Mouse (Mus musculus) myocyte (in vitro differentiated cells): ENCODE data around the gene 1700074P13Rik. TPM values are rescaled to one million over a fixed set of nuclear protein-coding genes. Genes with fewer than 3 reads are reported as not detected.

ENCODE experiments used
- H3K27me3 ChIP-seq: one replicate; pipeline ENCODE4 v1.6.1; 2011; ENCODE audit not compliant: control insufficient read depth, insufficient read depth, insufficient read length
- H3K36me3 ChIP-seq: one replicate; pipeline ENCODE4 v1.6.1; 2011; ENCODE audit not compliant: control insufficient read depth, insufficient read depth
- H3K4me2 ChIP-seq: one replicate; pipeline ENCODE4 v1.6.1; 2011; ENCODE audit warnings: low read depth, control low read depth
- H3K4me3 ChIP-seq: one replicate; pipeline ENCODE4 v1.5.1; 2011; ENCODE audit warnings: mild to moderate bottlenecking, control low read depth, moderate library complexity
- H3K79me2 ChIP-seq: one replicate; pipeline ENCODE4 v1.6.1; 2011; ENCODE audit not compliant: control insufficient read depth, insufficient read depth
- H3ac ChIP-seq: one replicate; pipeline ENCODE4 v1.6.1; 2011; ENCODE audit not compliant: control insufficient read depth, insufficient read length
- CEBPB ChIP-seq: IDR thresholded peaks from 2 replicates; pipeline ENCODE4 v1.6.1; 2011; ENCODE audit warnings: mild to moderate bottlenecking, moderate library complexity; ENCODE audit not compliant: poor library complexity, insufficient read depth, severe bottlenecking
- E2F4 ChIP-seq: IDR thresholded peaks from one replicate; pipeline ENCODE4 v1.6.1; 2011; ENCODE audit warnings: mild to moderate bottlenecking, control low read depth, moderate library complexity; ENCODE audit not compliant: insufficient read depth
- MAX ChIP-seq: IDR thresholded peaks from one replicate; pipeline ENCODE4 v1.6.1; 2011; ENCODE audit warnings: low read depth, mild to moderate bottlenecking, control low read depth
- MYOD1 ChIP-seq, 3 experiments: IDR thresholded peaks; one replicate each; pipeline ENCODE4 v1.6.1; 2011; ENCODE audit warnings: control low read depth in 2 of 3, low read depth in 2 of 3, mild to moderate bottlenecking in 2 of 3, moderate library complexity in 1 of 3; ENCODE audit not compliant: insufficient read length in 2 of 3, control insufficient read depth in 1 of 3
- MYOG ChIP-seq, 3 experiments: IDR thresholded peaks; one replicate each; pipeline ENCODE4 v1.6.1; 2011; ENCODE audit warnings: control low read depth in 2 of 3, low read depth in 2 of 3, mild to moderate bottlenecking in 2 of 3; ENCODE audit not compliant: insufficient read length in 2 of 3, control insufficient read depth in 1 of 3, insufficient read depth in 1 of 3
- POLR2A ChIP-seq: IDR thresholded peaks from one replicate; pipeline ENCODE4 v1.6.1; 2011; ENCODE audit warnings: low read depth, mild to moderate bottlenecking, control low read depth, moderate library complexity; ENCODE audit not compliant: insufficient read length
- POLR2AphosphoS2 ChIP-seq: IDR thresholded peaks from one replicate; pipeline ENCODE4 v1.6.1; 2011; ENCODE audit warnings: low read depth, control low read depth; ENCODE audit not compliant: insufficient read length
- REST ChIP-seq: IDR thresholded peaks from one replicate; pipeline ENCODE4 v1.6.1; 2011; ENCODE audit warnings: mild to moderate bottlenecking, control low read depth, moderate library complexity; ENCODE audit not compliant: insufficient read depth, insufficient read length
- SRF ChIP-seq: IDR thresholded peaks from one replicate; pipeline ENCODE4 v1.6.1; 2011; ENCODE audit warnings: low read depth; ENCODE audit not compliant: control insufficient read depth, insufficient read length
- TCF12 ChIP-seq: IDR thresholded peaks from one replicate; pipeline ENCODE4 v1.6.1; 2011; ENCODE audit warnings: mild to moderate bottlenecking, control low read depth; ENCODE audit not compliant: poor library complexity, insufficient read depth, severe bottlenecking
- TCF3 ChIP-seq: IDR thresholded peaks from one replicate; pipeline ENCODE4 v1.6.1; 2011; ENCODE audit warnings: low read depth, control low read depth; ENCODE audit not compliant: insufficient read length
- USF1 ChIP-seq: IDR thresholded peaks from one replicate; pipeline ENCODE4 v1.6.1; 2011; ENCODE audit warnings: low read depth, mild to moderate bottlenecking, control low read depth, moderate library complexity
- polyA plus RNA-seq: library from polyadenylated mRNA; unstranded; fragments of >200 nt; fragmentation: generic; extraction: Trizol; gene quantifications from one replicate; pipeline ENCODE4 v1.2.1, GENCODE M21; 2012; ENCODE audit warnings: missing spikeins

The 1700074P13Rik gene
- polyA plus RNA-seq, 1 experiment = not detected

GRCm38 (mm10) chr6:40894716-40895115 is 45.6 kb downstream of the 1700074P13Rik start:
- H3ac ChIP-seq = no peak overlapping the region
- no peak overlapping the region for H3K4me2 ChIP-seq
- no peaks in the 10 kb centered on the region for H3K36me3 ChIP-seq
- no peaks in the 10 kb centered on the region for H3K27me3 ChIP-seq
- TF ChIP-seq E2F4 (no peak), POLR2AphosphoS2 (no peak), TCF12 (no peak), CEBPB (0 out of 2 replicates have a peak, but pooled peaks have one; percentile 16), MAX (no peak)
- no peaks in the 10 kb centered on the region for H3K79me2 ChIP-seq
- no peak overlapping the region for H3K4me3 ChIP-seq

- TF ChIP-seq POLR2A = no peak
- TF ChIP-seq MYOD1 (IDR thresholded peaks at IDR 0.05; ENCODE audit: control insufficient read depth in 1 of 3, insufficient read length in 2 of 3, low read depth in 2 of 3) = no peak
- TF ChIP-seq MYOG (IDR thresholded peaks at IDR 0.05; ENCODE audit: control insufficient read depth in 1 of 3, insufficient read depth in 1 of 3, insufficient read length in 2 of 3, low read depth in 2 of 3) = no peak
- no peak for TF ChIP-seq MAX
- no peak for TF ChIP-seq TCF3
- Histone ChIP-seq H3K79me2 (no peaks in the 10 kb centered on the region), H3K4me2 (no peak overlapping the region), H3K27me3 (no peaks in the 10 kb centered on the region), H3K4me3 (no peak overlapping the region), H3K36me3 (no peaks in the 10 kb centered on the region), H3ac (no peak overlapping the region)
Observed at GRCm38 (mm10) chr6:40893577-40893976, 46.8 kb downstream of the 1700074P13Rik start.

- TF ChIP-seq SRF = no peak
- no peak for TF ChIP-seq POLR2AphosphoS2
- TF ChIP-seq TCF12 = no peak
- no peak for TF ChIP-seq MYOG (IDR thresholded peaks at IDR 0.05; ENCODE audit: control insufficient read depth in 1 of 3, insufficient read depth in 1 of 3, insufficient read length in 2 of 3, low read depth in 2 of 3)
- TF ChIP-seq REST = no peak
- TF ChIP-seq POLR2A = no peak
- TF ChIP-seq USF1 = no peak
- TF ChIP-seq MYOD1 (IDR thresholded peaks at IDR 0.05; ENCODE audit: control insufficient read depth in 1 of 3, insufficient read length in 2 of 3, low read depth in 2 of 3) = no peak
- TF ChIP-seq MAX = no peak
- no peak for TF ChIP-seq CEBPB
- no peak for TF ChIP-seq TCF3
- Histone ChIP-seq H3ac (no peak overlapping the region), H3K79me2 (no peaks in the 10 kb centered on the region), H3K4me2 (no peak overlapping the region), H3K4me3 (no peak overlapping the region), H3K36me3 (no peaks in the 10 kb centered on the region), H3K27me3 (no peaks in the 10 kb centered on the region)
Observed at GRCm38 (mm10) chr6:40891754-40892153, 48.6 kb downstream of the 1700074P13Rik start.

- TF ChIP-seq POLR2AphosphoS2 (no peak), MAX (no peak)
- H3K79me2 ChIP-seq = no peaks in the 10 kb centered on the region
- no peak overlapping the region for H3K4me3 ChIP-seq
- no peaks in the 10 kb centered on the region for H3K36me3 ChIP-seq
- no peak overlapping the region for H3ac ChIP-seq
- no peaks in the 10 kb centered on the region for H3K27me3 ChIP-seq
- H3K4me2 ChIP-seq = no peak overlapping the region
Observed at GRCm38 (mm10) chr6:40890973-40891372, 49.4 kb downstream of the 1700074P13Rik start.

GRCm38 (mm10) chr6:40887394-40887793 is 53.0 kb downstream of the 1700074P13Rik start, which contains the start of gene Moxd2:
Moxd2 (minus strand) TSS chr6:40887494.
- Histone ChIP-seq H3K27me3 (no peaks in the 10 kb centered on the region), H3ac (no peak within 1 kb of the TSS), H3K4me2 (no peak within 1 kb of the TSS), H3K36me3 (no peaks in the 10 kb centered on the region), H3K79me2 (no peaks in the 10 kb centered on the region), H3K4me3 (no peak within 1 kb of the TSS)
- TF ChIP-seq MYOD1 (IDR thresholded peaks at IDR 0.05; ENCODE audit: control insufficient read depth in 1 of 3, insufficient read length in 2 of 3, low read depth in 2 of 3) (no peak), REST (no peak)

Other genes with a start within 250 kb of the 1700074P13Rik start
- not detected for gene Moxd2, start 53.1 kb downstream of the 1700074P13Rik start, polyA plus RNA-seq
- gene Prss58, start 40.2 kb downstream of the 1700074P13Rik start, polyA plus RNA-seq = not detected
- gene Gm4744, start 11.3 kb upstream of the 1700074P13Rik start, polyA plus RNA-seq = not detected
- gene 1810009J06Rik, start 24.2 kb upstream of the 1700074P13Rik start, polyA plus RNA-seq = not detected
- gene Gm2663, start 58.9 kb upstream of the 1700074P13Rik start, polyA plus RNA-seq = not detected
- 0.10 TPM for gene 2210010C04Rik, start 95.0 kb upstream of the 1700074P13Rik start, polyA plus RNA-seq